Mouse (Mus musculus) kidney, embryonic 14.5 days (tissue): ENCODE measurements at regions not wholly inside any gene's neighbourhood (a gene's known extent, or its start where the extent isn't known, plus 50 kb on each side); places are given as distances from the start of the nearest gene placed in this dataset.

Source experiments
- ATAC-seq: fragments of 200-750 bp; cut with Nextera tagmentation; 2 replicates; pipeline ENCODE4 v1.8.0; 2017; ENCODE audit warnings: moderate number of reproducible peaks, mild to moderate bottlenecking, moderate TSS enrichment, moderate library complexity; ENCODE audit not compliant: low FRiP score, low TSS enrichment
- H3K27ac ChIP-seq: fragments of 300-500 bp; sonication (generic); 2 replicates; pipeline ENCODE4 v1.5.1; 2014; ENCODE audit warnings: low read depth, mild to moderate bottlenecking, low read length, moderate library complexity, mixed read lengths
- H3K27me3 ChIP-seq: fragments of 300-500 bp; sonication (generic); 2 replicates; pipeline ENCODE4 v1.6.1; 2014; ENCODE audit warnings: mild to moderate bottlenecking, low read length; ENCODE audit not compliant: control insufficient read depth, insufficient read depth
- H3K36me3 ChIP-seq: fragments of 300-500 bp; sonication (generic); 2 replicates; pipeline ENCODE4 v1.6.1; 2014; ENCODE audit warnings: low read length, mixed read lengths; ENCODE audit not compliant: control insufficient read depth, insufficient read depth
- H3K4me1 ChIP-seq: fragments of 300-500 bp; sonication (generic); 2 replicates; pipeline ENCODE4 v1.6.1; 2014; ENCODE audit warnings: low read length, mixed read lengths; ENCODE audit not compliant: control insufficient read depth, insufficient read depth
- H3K4me2 ChIP-seq: fragments of 300-500 bp; sonication (generic); replicated peaks from 2 replicates; pipeline ENCODE4 v1.6.1; 2014; ENCODE audit warnings: low read depth, mild to moderate bottlenecking, low read length
- H3K4me3 ChIP-seq: fragments of 300-500 bp; sonication (generic); 2 replicates; pipeline ENCODE4 v1.5.1; 2014; ENCODE audit warnings: mild to moderate bottlenecking, low read length
- H3K9ac ChIP-seq: fragments of 300-500 bp; sonication (generic); 2 replicates; pipeline ENCODE4 v1.6.1; 2014; ENCODE audit warnings: low read depth, mild to moderate bottlenecking, low read length, moderate library complexity
- H3K9me3 ChIP-seq: fragments of 300-500 bp; sonication (generic); 2 replicates; pipeline ENCODE4 v1.6.1; 2016; ENCODE audit warnings: low read length; ENCODE audit not compliant: control insufficient read depth
- WGBS: fragments of 180-500 bp; shearing (Covaris S2); extraction: QIAGEN DNeasy Blood & Tissue Kit; methylation state at CpG from one replicate; pipeline ENCODE4 v1.1.7; 2014; 5-methylcytosine and 5-hydroxymethylcytosine counted together

DNA sequence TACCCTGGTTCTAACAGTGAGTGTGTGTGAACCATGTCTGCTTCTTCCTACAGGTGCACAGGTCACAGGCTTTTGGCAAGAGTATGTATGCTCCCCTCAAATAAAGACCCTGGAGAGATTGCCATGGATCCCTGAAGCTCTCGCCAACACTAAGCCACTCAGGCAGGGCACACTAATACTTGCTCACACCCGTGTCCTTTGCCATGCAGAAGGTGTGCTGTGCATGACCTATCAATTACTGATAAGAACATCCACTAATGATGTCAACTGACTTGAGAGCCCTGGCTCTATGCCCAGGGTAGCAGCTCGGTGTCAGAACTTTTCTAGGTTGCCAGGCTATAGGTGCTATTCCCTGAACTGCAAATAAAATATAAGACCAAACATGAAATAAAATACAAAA lies 229.1 kb upstream of the Irx4 start:
- ATAC-seq: no peak
- no peaks in the 10 kb centered on the region for H3K4me1 ChIP-seq
- H3K36me3 ChIP-seq: no peaks in the 10 kb centered on the region
- no peak overlapping the region for H3K4me3 ChIP-seq
- no peak overlapping the region for H3K9ac ChIP-seq
- H3K9me3 ChIP-seq: no peaks in the 10 kb centered on the region
- 77% methylated on average over 3 of the region's 3 CpGs for WGBS
- no peak overlapping the region for H3K27ac ChIP-seq
- H3K27me3 ChIP-seq: peaks cover 19% of the 10 kb centered on the region
- no peak overlapping the region for H3K4me2 ChIP-seq

DNA sequence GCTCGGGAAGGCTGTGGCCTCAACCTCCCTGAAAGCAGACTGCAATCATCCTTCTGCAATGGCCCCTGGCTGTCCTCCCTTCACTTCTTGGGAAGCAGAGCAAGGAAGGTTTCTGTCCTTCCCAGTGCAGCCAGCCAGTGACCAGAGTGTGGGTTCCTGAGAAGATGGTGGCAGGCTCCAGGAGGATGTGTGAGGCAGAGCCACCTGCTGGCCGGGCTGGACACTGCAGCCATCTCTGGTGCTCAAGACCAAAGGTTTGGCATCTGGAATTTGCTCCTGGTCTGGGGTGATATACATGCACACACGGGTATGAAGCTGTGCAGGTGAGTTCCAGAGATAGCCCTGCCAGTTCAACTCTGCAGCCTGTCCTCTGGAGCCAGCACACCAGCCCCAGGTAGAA lies 227.2 kb upstream of the Irx4 start:
- no peaks in the 10 kb centered on the region for H3K36me3 ChIP-seq
- no peak overlapping the region for H3K27ac ChIP-seq
- 25% methylated on average over 3 of the region's 3 CpGs for WGBS
- H3K4me2 ChIP-seq: no peak overlapping the region
- H3K9me3 ChIP-seq: no peaks in the 10 kb centered on the region
- H3K27me3 ChIP-seq: peaks cover 19% of the 10 kb centered on the region
- no peak overlapping the region for H3K4me3 ChIP-seq
- no peaks in the 10 kb centered on the region for H3K4me1 ChIP-seq
- ATAC-seq: no peak
- no peak overlapping the region for H3K9ac ChIP-seq

DNA sequence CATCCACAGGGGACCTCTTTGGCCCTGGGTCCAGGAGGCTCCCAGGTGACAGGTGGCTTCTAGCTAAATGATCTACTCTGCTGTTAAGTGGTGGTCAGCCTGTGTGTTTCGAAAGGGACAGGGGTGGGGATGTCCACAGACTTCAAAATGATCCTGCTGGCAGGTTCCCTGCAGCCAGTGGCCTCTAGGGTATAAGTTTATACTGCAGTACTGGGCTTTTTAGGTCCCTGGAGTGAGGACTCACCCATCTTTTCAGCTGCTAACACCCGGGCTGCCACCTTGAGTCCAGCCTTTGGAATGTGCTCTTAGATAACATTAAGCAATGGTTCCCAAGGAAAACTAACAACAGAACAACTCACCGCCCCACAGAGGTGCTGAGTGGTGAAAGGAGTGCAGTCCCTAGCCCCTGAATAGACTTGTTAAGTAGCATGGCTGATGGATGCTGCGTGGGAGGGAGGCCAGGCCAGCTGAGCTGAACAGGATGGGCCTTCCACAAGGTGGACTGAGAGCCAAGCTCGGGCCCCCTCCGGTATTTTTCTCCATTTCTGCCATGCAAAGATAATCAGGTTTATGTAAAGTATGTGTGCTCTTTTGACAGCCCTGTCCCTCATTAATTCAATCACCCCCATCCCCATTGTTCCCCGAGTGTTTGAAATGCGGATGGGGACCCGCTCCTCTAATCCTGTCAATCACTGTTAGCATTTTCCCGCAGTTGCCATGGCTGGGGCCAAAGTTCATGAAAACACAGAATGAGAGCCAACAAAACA lies 226.0 kb upstream of the Irx4 start:
- peaks cover 24% of the 10 kb centered on the region for H3K27me3 ChIP-seq
- no peak overlapping the region for H3K27ac ChIP-seq
- no peak overlapping the region for H3K9ac ChIP-seq
- no peaks in the 10 kb centered on the region for H3K4me1 ChIP-seq
- WGBS: 29% methylated on average over 10 of the region's 10 CpGs
- H3K4me2 ChIP-seq: no peak overlapping the region
- no peak for ATAC-seq
- no peaks in the 10 kb centered on the region for H3K36me3 ChIP-seq
- H3K9me3 ChIP-seq: no peaks in the 10 kb centered on the region
- no peak overlapping the region for H3K4me3 ChIP-seq

DNA sequence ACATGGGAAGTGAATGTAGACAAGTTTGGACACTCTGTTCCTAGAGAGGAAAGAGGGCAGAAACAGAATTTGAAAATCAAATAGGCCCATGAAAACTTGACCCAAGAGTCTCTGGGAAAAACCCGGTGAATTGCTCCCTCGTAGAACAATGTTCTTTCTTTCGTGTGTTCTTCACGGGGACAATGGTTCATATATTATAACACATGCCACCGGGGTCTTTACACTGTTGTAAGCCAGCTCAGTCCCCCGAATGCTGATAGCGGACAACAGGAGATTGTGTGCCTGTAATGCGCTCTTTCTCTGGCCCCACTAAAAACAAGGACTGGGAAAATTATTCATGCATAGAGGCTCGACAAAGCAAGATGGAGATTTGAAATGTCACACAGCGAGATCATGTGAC lies 225.4 kb upstream of the Irx4 start:
- Histone ChIP-seq H3K9me3 (no peaks in the 10 kb centered on the region), H3K4me3 (no peak overlapping the region), H3K36me3 (no peaks in the 10 kb centered on the region), H3K9ac (no peak overlapping the region), H3K4me1 (no peaks in the 10 kb centered on the region), H3K27me3 (peaks cover 24% of the 10 kb centered on the region), H3K27ac (no peak overlapping the region), H3K4me2 (no peak overlapping the region)
- WGBS: 75% methylated on average over 10 of the region's 10 CpGs
- ATAC-seq: no peak

DNA sequence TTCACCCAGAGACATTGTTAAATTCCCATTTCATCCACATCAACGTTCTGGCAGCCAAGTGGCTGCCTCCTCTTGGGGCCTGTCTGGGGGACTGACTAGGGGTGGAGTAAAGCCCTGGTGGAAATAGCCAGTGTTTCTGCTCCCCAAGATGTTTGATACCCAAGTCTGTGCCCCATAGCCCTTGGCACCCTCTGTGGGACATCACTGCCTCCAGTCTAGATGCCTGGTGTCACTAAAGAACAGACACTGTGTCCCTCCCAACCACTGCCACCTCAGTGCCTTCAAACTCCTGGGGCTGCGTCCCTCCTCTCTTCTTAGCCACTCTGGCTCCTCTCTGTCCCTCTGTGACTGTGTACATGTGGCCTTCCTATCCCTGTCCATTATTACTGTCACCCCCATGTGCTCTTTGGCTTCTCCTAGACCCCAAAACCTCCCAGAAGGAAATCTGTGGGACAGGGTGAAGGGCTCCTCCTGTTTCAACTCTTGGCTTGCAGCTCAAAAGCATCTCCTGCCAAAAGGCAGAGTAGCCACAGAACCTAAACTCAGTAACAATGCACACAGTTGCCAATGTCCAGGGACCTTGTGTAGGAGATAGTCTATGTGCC lies 224.8 kb upstream of the Irx4 start:
- H3K4me2 ChIP-seq: no peak overlapping the region
- H3K9me3 ChIP-seq: no peaks in the 10 kb centered on the region
- H3K27ac ChIP-seq: no peak overlapping the region
- H3K4me3 ChIP-seq: no peak overlapping the region
- H3K9ac ChIP-seq: no peak overlapping the region
- 61% methylated on average over 2 of the region's 2 CpGs for WGBS
- H3K4me1 ChIP-seq: no peaks in the 10 kb centered on the region
- H3K27me3 ChIP-seq: peaks cover 24% of the 10 kb centered on the region
- no peaks in the 10 kb centered on the region for H3K36me3 ChIP-seq
- ATAC-seq: no peak

DNA sequence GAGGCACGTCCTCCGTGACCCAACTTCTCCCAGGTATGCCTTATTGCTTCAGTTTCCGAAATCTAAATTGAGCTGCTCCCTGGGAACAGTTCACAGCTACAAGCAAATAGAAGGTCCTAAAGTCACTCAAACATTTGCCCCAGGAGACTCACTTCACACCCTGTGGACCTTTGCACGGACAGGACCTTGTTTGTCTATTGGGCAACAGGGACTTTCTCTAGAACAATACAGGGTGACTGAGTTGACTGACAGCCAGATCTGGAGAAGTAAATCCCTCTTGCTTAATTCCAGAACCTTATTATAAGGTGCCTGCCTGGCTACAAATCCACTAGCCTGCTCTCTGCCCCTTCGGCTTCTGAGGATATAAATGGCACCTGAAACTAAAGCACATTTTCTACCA lies 220.5 kb upstream of the Irx4 start:
- no peak overlapping the region for H3K4me2 ChIP-seq
- no peak overlapping the region for H3K27ac ChIP-seq
- H3K4me3 ChIP-seq: no peak overlapping the region
- H3K4me1 ChIP-seq: peaks cover 6% of the 10 kb centered on the region; the same call in 1 of the 2 replicates
- H3K9me3 ChIP-seq: no peaks in the 10 kb centered on the region
- H3K9ac ChIP-seq: no peak overlapping the region
- WGBS: 73% methylated on average over 5 of the region's 5 CpGs
- peaks cover 25% of the 10 kb centered on the region for H3K27me3 ChIP-seq
- no peak for ATAC-seq
- H3K36me3 ChIP-seq: no peaks in the 10 kb centered on the region

DNA sequence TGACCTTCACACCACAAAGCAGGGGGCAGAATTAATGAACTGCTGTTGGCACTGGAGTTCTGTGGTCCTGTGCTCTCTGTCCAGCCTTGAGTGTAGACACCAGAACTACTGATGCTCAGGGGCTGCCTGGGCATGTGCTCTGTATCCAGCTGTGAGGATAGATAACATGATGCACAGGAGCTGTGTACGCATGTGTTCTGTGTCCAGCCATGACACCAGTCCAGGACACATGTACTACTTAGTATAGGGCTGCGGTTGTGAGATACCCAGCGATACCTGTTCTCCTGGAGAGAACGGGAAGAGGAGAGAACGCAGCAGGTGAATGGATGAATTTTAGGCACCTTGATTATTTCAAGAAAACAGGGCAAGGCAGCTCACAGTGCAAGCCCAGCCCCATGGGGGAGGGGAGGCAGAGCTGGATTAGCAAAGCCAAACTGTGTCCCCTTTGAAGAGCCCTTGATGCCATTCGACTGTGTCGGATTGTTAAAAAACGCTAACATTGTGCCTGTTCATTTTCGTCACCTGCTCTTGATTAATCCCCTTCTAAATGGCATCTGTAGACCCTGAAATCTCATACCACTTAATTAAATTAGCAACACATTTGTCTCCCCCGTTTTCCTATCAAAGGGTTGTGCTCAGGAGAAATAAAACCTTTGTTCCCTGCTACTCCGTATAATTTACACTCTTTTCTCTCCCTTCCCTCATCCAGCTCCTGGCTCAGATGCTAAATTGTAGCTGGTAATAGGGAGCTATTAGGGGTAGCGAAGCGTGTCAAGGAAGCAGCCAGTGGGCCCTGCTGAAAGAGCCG lies 218.8 kb upstream of the Irx4 start:
- Histone ChIP-seq H3K27ac (no peak overlapping the region), H3K4me2 (no peak overlapping the region), H3K9ac (no peak overlapping the region), H3K9me3 (no peaks in the 10 kb centered on the region), H3K36me3 (no peaks in the 10 kb centered on the region), H3K4me1 (peaks cover 6% of the 10 kb centered on the region; the same call in 1 of the 2 replicates), H3K4me3 (no peak overlapping the region), H3K27me3 (peaks cover 22% of the 10 kb centered on the region; the same call in 1 of the 2 replicates)
- 27% methylated on average over 14 of the region's 14 CpGs for WGBS
- 0 out of 2 replicates have a peak, but pooled peaks have one; percentile 35 for ATAC-seq

DNA sequence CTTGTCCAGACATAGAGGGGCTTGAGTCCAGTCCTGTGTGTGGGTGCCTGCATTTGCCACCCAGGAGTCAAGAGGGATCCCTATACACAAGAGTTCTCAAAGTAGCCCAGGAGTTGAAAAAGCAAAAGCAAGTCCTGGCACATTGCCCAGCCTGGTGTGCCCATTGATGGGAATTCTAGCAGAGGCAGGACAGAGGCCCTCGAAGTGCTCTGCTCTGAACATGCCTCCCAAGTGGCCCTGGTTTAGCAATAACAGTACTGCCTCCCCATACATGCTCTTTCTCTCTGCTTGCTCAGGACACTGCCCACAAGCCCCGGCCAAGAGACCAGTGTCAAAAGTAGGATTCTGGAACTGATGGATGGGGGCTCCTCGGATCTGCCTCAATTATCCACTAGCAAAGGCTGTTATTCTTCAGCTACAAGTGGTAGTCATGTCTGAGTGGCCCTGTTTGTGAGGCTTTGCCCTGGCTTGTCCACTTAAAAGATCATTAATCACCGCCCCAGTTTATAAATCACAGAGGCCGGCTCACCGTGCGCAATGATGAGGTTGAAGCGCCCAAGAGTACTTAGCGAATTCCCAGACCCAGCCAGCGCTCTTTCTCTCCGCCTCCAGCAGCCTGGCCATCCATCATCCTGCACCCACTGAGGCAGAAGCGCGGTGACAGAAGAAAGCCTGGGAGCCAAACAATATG lies 190.3 kb upstream of the Irx4 start:
- WGBS: 21% methylated on average over 13 of the region's 13 CpGs
- peaks cover 18% of the 10 kb centered on the region; the same call in 1 of the 2 replicates for H3K27me3 ChIP-seq
- H3K4me2 ChIP-seq: no peak overlapping the region
- H3K4me3 ChIP-seq: no peak overlapping the region
- no peaks in the 10 kb centered on the region for H3K4me1 ChIP-seq
- H3K9ac ChIP-seq: no peak overlapping the region
- H3K36me3 ChIP-seq: no peaks in the 10 kb centered on the region
- H3K9me3 ChIP-seq: no peaks in the 10 kb centered on the region
- ATAC-seq: peak; percentile 36; the same call in 1 of the 2 replicates
- H3K27ac ChIP-seq: no peak overlapping the region
